Mouse (Mus musculus): Measurements from ENCODE around the gene Mageb5. TPM values are rescaled to one million over a fixed set of nuclear protein-coding genes. Genes with fewer than 3 reads are reported as not detected.
"Not testable (repeated sequence)": the region's sequence is repeated elsewhere in the genome, so short reads cannot be mapped to it uniquely, and the experiment has no call there.

Gene Mageb5
- not detected for total RNA-seq (2021)

DNA sequence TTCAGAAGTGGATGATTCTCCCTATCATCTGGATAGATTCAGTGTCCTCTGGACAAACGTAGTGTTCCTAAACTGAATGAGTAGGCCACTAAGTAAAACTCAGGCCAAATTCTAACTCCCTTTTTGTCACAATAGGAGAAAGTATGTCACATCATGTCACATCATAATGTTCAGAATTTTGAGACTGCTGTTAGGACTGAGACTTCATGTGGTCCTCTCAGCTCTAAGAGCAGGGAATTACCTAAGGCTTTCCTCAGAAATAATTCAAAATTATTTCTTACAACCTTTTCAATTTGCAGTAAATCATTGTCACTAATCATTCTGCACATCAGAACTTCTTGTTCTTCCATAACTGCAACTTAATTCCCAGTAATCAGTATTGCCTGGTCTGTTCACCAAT, at the start of gene Mageb5:
TSS of gene Mageb5 (minus strand) at position 101 of the 400 bp plus-strand sequence.
- DNase-seq (ENCODE audit: extremely low spot score in 1 of 2, low spot score in 2 of 2); intact Hi-C loops (cut with DNase I): not testable (repeated sequence)

DNA sequence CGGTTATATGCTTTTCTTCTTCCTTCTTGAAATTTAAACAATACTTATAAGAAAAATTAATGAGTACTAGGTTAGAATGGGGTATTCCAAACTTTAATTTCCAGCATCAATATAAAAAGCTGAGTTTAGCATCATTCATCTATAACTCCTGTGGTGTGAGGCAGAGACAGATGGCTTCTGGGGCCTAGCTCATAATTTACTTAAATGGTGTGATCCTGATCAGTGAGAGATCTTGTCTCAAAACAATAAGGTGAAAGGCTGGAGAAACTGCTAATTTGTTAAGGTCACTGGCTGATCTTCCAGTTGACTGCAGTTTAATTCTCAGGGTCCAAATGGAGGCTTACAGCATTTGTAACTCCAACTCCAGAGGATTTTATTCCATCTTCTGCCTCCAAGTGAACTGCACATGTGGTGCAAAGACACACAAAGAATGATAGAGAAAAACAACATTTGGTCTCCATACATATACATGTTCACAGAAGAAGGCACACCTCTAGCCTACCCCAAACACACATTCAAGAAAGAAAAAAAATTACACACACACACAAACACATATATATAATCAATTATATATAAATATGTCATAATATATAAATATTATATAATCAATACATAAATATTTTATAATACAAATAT, 23.1 kb downstream of the Mageb5 start:
- DNase-seq (ENCODE audit: extremely low spot score in 1 of 2, low spot score in 2 of 2); intact Hi-C loops (cut with DNase I): not testable (repeated sequence)

Other genes with a start within 250 kb of the Mageb5 start
- gene 1700084M14Rik, start 207.1 kb downstream of the Mageb5 start, total RNA-seq (2021): not detected
- not detected for gene Gm14781, start 150.8 kb downstream of the Mageb5 start, total RNA-seq (2021)
- gene Mageb1, start 233.3 kb upstream of the Mageb5 start, total RNA-seq (2021): not detected